Mouse (Mus musculus) kidney, postnatal 0 days (tissue): Measurements from ENCODE around the gene Tdp2. TPM values are rescaled to one million over a fixed set of nuclear protein-coding genes. Genes with fewer than 3 reads are reported as not detected.

Source experiments
- ATAC-seq: fragments of 200-750 bp; cut with Nextera tagmentation; replicated peaks from 2 replicates; pipeline ENCODE4 v1.8.0; 2017; ENCODE audit warnings: low read depth, moderate number of reproducible peaks, moderate TSS enrichment, moderate library complexity; ENCODE audit not compliant: low FRiP score
- DNase-seq: peaks from one replicate; pipeline ENCODE4 v3.0.0-alpha.2; 2016; ENCODE audit warnings: low spot score
- H3K27ac ChIP-seq: fragments of 300-500 bp; sonication (generic); 2 replicates; pipeline ENCODE4 v1.5.1; 2014; ENCODE audit warnings: mild to moderate bottlenecking
- H3K27me3 ChIP-seq: fragments of 300-500 bp; sonication (generic); 2 replicates; pipeline ENCODE4 v1.6.1; 2014; ENCODE audit warnings: low read length, mixed read lengths; ENCODE audit not compliant: insufficient read depth
- H3K36me3 ChIP-seq: fragments of 300-500 bp; sonication (generic); 2 replicates; pipeline ENCODE4 v1.6.1; 2014; ENCODE audit warnings: low read length, mixed read lengths; ENCODE audit not compliant: insufficient read depth
- H3K4me1 ChIP-seq: fragments of 300-500 bp; sonication (generic); replicated peaks from 2 replicates; pipeline ENCODE4 v1.6.1; 2014; ENCODE audit warnings: antibody characterized with exemption, low read length, mixed read lengths; ENCODE audit not compliant: insufficient read depth
- H3K4me2 ChIP-seq: fragments of 300-500 bp; sonication (generic); 2 replicates; pipeline ENCODE4 v1.6.1; 2014; ENCODE audit warnings: mild to moderate bottlenecking, low read length, moderate library complexity, mixed read lengths
- H3K4me3 ChIP-seq: fragments of 300-500 bp; sonication (generic); replicated peaks from 2 replicates; pipeline ENCODE4 v1.5.1; 2014; ENCODE audit warnings: low read depth, low read length
- H3K9ac ChIP-seq: fragments of 300-500 bp; sonication (generic); 2 replicates; pipeline ENCODE4 v1.6.1; 2014; ENCODE audit warnings: low read depth, low read length
- H3K9me3 ChIP-seq: fragments of 300-500 bp; sonication (generic); replicated peaks from 2 replicates; pipeline ENCODE4 v1.6.1; 2016; ENCODE audit warnings: low read length, inconsistent platforms, mixed read lengths
- CTCF ChIP-seq: IDR thresholded peaks from 2 replicates; pipeline ENCODE4 v1.5.1; 2016; ENCODE audit warnings: antibody characterized with exemption, low read depth, mild to moderate bottlenecking, moderate library complexity
- WGBS: fragments of 180-500 bp; shearing (Covaris S2); extraction: QIAGEN DNeasy Blood & Tissue Kit; methylation state at CpG from one replicate; pipeline ENCODE4 v1.1.7; 2014; 5-methylcytosine and 5-hydroxymethylcytosine counted together
- polyA plus RNA-seq: library from polyadenylated mRNA; unstranded; fragments of >200 nt; fragmentation: Nextera tagmentation; extraction: Ambion mirVana; gene quantifications from 2 replicates; pipeline ENCODE4 v1.2.1, GENCODE M21; 2015

Gene Tdp2
- polyA plus RNA-seq, 1 experiment from 2014 or later, result 51.8 TPM

GRCm38 (mm10) chr13:24882411-24882810, 50.9 kb downstream of the Tdp2 start:
- H3K9ac ChIP-seq, result no peak overlapping the region
- H3K4me1 ChIP-seq, result no peaks in the 10 kb centered on the region
- H3K36me3 ChIP-seq, result no peaks in the 10 kb centered on the region
- TF ChIP-seq CTCF, result no peak
- H3K27ac ChIP-seq, result no peak overlapping the region
- ATAC-seq (no peak), DNase-seq (no peak)
- no peaks in the 10 kb centered on the region for H3K9me3 ChIP-seq
- H3K27me3 ChIP-seq, result no peaks in the 10 kb centered on the region
- WGBS, result 93% methylated on average over 6 of the region's 6 CpGs
- H3K4me2 ChIP-seq, result no peak overlapping the region
- H3K4me3 ChIP-seq, result no peak overlapping the region

DNA sequence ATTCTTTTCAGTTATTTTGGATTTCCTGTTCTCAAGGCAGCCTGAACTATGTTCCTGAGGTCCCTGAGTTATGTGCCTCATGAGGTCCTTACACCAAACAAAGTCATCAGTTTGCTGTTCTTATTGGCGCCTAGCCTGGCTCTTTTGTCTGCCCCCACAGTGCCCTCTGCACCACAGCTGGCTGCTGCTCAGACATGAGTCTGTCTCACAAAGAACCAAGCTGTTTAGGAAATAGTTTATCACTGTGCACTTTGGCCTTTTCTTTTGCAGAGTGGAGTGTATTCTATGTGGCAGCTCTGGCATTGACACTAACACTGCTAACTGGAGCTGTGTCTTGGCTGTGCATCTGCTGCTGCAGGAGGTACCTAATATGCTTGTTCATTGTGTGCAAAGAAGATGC, 58.1 kb downstream of the Tdp2 start:
- ATAC-seq, result no peak
- no peaks in the 10 kb centered on the region for H3K36me3 ChIP-seq
- no peaks in the 10 kb centered on the region for H3K27me3 ChIP-seq
- H3K27ac ChIP-seq, result no peak overlapping the region
- no peak overlapping the region for H3K9ac ChIP-seq
- peaks cover 4% of the 10 kb centered on the region; the same call in 1 of the 2 replicates for H3K4me1 ChIP-seq
- H3K4me2 ChIP-seq, result no peak overlapping the region
- TF ChIP-seq CTCF, result no peak
- no peak for DNase-seq
- H3K9me3 ChIP-seq, result no peaks in the 10 kb centered on the region
- WGBS, result 29% methylated on average over 1 of the region's 1 CpGs
- no peak overlapping the region for H3K4me3 ChIP-seq

Other genes starting within 250 kb of the Tdp2 start
- 2.2 and 2.3 TPM in 2 replicates for gene Ripor2, start 249.5 kb upstream of the Tdp2 start, polyA plus RNA-seq
- gene Armh2, start 90.4 kb upstream of the Tdp2 start, polyA plus RNA-seq, result not detected in 2 replicates
- gene Gmnn, start 69.8 kb upstream of the Tdp2 start, polyA plus RNA-seq, result 69.8 and 78.7 TPM in 2 replicates
- 19.1 and 20.6 TPM in 2 replicates for gene BC005537, start 30.0 kb upstream of the Tdp2 start, polyA plus RNA-seq
- 238 and 244 TPM in 2 replicates for gene Acot13, start 139 bp upstream of the Tdp2 start, polyA plus RNA-seq
- 0.82 and 1.1 TPM in 2 replicates for gene D130043K22Rik, start 13.5 kb downstream of the Tdp2 start, polyA plus RNA-seq
- gene Aldh5a1, start 106.0 kb downstream of the Tdp2 start, polyA plus RNA-seq, result 7.6 and 7.9 TPM in 2 replicates
- 0.71 and 0.86 TPM in 2 replicates for gene Gpld1, start 111.5 kb downstream of the Tdp2 start, polyA plus RNA-seq
- 13.7 and 13.8 TPM in 2 replicates for gene Mrs2, start 188.7 kb downstream of the Tdp2 start, polyA plus RNA-seq
- 73.7 and 88.5 TPM in 2 replicates for gene Dcdc2a, start 224.3 kb downstream of the Tdp2 start, polyA plus RNA-seq